Mouse (Mus musculus) urinary bladder, adult 2 months (tissue): Measurements from ENCODE around the gene Bmpr1a. TPM values are rescaled to one million over a fixed set of nuclear protein-coding genes. Genes with fewer than 3 reads are reported as not detected.

ENCODE experiments used
- DNase-seq: peaks from one replicate; pipeline ENCODE4 v3.0.0; 2022; ENCODE audit warnings: low spot score
- polyA plus RNA-seq: library from polyadenylated mRNA; depleted of rRNA; stranded (reverse); fragments of >200 nt; gene quantifications from 2 replicates; pipeline ENCODE4 v1.2.3, GENCODE M21; 2012

The Bmpr1a gene
- polyA plus RNA-seq, 1 experiment = 47.7 TPM

DNA sequence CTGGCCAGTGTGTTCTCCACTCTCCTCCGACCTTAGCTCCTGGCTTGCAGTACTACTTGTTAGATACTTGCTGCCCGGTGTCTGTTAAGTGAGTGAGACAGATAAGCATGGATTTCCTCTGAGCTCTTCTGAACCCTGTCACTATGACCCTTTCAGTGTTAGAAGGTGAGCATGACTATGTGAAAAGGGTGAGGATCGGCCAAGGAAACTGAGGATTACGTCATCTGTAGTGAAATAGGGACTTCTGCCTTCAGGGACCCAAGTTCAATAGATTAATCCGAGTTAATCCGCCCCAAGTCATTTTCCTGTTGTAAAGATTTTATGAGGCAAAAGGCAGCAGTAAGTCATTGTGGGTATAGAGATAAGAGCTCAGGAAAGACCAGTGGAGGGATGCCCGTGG is 2.2 kb upstream of the Bmpr1a start:
- DNase-seq = no peak

DNA sequence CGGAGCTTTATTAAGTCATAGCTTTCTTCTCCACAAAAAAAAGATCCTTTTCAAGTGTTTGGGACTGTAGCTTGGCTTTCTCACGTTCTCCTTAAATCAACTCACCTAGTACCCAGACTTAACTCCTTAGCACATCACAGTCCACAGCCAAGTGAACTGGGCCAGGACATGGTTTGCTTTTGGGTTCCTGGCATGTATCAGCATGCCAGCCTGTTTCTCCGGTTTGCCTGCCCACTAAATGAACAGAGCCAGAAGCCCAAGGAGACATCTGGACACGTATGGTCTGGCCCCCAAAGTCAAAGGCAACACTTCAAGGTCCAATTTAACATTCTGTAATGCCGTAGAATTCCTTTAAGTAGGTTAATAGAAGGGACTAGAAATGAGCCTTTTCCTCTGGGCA is 1.2 kb upstream of the Bmpr1a start:
- DNase-seq = no peak

DNA sequence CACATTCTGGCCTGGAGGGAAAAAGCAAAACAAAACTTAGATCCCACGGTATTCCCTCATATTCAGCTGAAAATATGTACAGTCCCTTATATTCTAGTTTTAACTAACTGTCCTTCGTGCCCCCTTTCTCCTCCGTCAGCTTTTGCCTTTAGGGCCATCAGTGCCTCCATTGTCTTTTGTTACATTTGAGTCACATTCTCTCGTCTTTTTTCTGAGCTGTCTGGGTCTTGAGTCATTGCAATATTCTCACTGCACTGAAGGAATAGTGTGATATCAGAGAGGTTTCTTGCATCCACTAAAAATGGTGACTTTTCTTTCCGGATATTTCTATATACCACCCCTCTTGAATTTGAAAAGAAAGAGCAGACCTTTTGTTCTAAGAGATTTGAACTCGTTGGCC is 618 bp upstream of the Bmpr1a start:
- DNase-seq = no peak

DNA sequence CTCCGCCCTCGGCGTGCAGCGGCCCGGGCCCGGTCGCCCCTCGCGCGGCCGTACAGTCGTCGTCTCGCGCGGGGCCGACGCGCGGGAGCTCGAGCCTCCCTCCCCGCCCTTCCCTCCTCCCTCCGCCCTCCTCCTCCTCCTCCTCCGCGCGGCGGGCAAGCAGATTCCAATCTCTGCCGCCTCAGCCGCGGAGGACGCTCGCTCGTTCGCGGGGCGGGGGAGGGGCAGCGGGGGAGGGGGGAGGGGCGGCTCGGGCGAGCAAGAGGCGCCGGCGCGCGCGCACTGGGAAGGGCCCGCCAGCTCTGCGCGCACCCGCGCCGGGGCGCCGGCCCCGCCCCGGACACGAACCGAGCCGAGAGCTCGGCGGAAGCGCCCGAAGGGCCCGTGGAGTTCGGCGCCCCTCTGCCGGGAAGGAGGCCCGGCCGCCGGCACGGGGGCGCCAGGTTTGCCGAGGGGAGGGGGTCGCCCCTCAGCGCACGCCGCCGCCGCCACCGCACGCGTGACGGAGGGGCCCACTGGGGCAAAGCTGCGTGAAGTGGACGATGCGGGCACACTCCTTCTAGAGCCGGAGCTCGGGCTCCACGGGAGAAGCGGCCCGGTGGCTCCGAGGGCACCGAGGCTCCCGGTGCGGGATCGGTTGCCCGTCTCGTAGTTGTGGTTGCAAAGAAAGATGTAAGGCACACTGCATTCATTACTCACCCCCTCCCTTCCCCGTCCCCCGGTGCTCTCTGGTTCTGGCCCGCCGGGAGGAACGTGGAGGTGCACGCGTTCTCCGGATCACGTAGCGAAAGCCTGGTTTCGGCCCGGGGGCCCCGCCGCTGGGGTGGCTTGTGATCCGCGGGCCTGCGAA is 441 bp downstream of the Bmpr1a start:
- DNase-seq = peak; percentile 90

DNA sequence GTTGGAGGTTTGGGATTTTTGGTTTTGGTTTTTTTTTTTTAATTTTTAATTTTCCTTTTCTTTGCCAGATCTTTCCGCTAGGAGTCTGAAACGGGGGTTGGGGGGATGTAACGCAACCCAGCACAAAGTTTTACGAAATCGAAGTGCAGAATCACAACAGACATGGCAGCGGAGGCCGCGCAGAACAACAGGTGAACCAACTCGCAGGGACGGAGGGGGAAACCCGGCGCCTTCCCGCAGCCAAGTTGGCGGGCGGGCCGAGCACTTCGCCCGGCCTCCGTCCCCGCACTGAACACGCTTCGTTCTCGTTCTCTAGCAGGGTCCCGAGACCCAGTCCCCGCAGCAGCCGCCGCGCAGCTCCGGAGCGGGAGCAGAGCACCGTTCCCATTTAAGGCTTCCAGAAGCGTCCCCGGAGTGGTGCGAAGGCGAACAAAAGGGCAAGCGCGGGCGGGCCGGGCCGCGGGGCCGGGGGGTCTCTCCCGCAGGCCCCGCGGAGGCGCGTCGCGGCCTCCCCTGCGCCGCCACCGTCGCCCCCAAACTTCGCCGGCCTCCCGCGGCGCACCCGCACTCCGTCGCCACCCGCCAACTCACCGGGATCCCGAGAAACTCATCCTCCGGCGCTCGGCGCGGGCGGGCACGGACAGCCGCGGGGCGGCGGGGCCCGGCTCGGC is 1.2 kb downstream of the Bmpr1a start:
- peak; percentile 59 for DNase-seq

DNA sequence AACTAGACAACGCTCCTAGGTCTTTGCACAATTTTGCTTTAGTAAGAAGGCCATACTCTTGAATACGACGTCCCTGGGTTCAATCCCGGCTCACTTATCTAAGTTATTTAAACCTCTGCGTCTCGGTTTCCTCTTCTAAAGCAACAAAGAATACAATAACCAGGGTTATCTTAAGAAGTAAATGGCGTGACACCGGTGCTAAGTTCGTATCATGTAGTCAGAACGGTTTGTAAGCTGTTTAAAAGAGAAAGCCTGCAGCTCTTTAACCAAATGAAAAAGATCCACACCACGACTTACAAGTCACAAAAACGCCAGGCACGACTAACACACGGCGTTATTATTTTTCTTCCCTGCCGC is 1.7 kb downstream of the Bmpr1a start:
- DNase-seq = no peak

DNA sequence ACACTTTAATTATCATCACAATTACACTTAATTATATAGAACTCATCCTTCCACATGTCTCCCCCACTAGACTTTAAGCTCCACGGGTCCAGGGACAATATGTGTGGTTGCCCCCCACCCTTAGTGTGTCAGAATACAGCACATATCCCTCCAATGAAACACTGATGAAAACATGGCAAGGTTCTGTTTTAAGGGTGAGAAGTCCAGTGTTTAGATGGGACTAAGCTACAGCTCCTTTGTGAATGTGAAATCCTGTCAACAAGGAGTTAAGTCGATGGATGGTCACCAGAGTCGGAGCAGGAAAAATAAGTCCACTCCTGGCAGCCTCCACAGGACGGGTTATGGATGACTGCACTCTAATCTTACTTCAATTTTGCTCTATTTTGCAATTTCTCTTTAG is 2.8 kb downstream of the Bmpr1a start:
- no peak for DNase-seq

DNA sequence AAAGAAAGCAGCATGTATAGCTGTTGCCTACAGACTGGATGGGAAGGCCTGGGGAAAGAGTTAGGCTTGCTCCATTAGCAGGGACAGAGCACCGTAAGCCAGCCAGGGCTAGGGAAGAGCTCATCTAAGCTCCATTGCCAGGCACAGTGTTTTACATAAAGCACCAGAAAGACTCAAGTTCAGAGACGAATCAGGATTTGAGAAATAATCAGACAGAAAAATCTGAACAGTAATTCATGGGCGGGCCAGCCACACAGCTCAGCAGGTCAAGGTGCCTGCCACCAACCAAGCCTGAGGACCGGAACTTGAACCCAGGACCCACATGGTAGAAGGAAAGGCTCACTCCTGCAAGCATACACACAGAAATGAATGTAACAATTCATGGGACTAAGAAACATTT is 3.5 kb downstream of the Bmpr1a start:
- DNase-seq = no peak

DNA sequence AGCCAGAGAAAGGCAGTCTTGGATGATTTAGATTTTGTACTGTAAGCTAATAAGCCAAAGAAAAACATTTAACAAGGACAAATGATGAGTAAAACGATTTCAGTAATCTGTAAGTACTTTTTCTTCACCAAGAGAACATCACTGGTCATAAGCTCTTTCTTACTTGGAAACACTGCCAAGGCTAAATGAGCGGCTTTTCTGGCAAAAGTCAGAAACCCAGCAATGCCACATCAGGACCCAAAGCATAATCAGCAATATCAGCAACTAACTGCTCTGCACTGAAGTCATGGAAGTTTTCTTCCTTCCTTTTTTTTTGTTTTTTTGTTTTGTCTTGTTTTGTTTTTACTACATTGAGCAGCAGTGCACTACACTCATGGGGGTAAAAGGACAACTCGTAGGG is 5.8 kb downstream of the Bmpr1a start:
- DNase-seq = no peak

DNA sequence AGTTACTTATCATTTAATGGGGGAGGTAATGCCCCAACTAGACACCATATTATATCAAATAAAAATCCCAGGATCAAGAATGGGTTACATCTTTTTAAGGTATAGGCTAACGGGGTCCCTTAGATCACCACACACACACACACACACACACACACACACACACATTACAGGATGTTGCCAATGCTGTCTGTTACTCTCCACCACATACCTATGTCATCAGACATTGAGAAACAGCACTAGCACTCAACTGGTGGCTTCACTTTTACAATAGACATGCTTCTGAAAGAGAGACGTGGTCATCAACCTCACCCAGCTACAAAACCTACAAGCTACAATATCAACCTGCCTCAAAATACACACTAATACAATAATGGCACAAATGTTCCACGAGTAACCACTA is 9.5 kb downstream of the Bmpr1a start:
- DNase-seq = no peak

DNA sequence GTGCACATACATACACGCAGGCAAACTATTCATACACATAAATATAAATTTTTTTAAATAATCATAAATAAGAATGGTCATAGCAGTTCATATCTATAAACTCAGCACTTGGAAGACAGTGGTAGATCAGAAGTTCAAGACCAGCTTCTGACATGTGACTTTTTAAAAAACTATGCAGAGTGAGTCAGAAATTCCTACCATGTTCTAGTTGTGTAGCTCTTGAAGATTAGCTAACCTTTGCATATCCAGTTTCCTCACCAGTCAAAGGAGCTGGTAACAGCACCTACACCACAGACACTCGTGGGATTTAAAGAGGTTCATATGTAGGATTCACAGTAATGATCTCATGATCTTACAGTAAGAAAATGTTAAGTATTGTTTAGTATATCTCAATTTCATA is 10.5 kb downstream of the Bmpr1a start:
- no peak for DNase-seq

DNA sequence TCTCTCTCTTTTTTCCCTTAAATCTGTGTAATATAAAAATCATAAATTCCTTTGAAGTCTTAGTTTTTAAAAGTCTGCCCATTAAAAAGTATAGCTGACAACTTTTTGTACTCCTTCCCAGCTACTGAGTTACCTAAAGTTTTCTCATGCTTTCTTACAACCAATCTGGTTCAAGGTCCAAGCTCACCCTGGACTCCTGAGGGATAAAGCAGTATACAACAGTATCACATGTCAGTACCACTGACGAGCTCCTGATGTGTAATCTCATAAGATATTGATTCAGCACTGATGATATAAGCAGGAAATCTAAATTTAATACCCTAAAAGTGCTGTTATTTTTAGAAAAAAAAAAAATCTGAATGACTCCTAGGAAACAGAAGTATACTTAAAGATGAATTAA is 12.2 kb downstream of the Bmpr1a start:
- no peak for DNase-seq

DNA sequence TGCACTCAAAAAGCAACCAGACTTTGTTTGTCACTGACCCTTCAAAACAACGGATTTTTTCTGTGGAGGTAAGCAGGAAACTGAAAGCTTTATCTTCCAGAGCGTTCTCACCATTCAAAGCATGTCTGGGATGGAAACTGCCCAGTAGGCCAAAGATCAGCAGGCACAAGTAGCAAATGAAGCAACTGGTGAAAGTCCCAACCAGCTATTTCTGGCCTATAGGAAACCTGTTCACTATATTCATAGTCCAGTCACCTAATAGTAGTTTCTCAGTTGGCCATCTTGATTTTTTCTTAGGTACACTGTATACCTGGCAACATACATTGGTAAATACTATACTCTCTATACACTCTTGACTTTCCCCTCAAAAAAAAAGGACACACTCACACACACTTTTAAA is 13.2 kb downstream of the Bmpr1a start:
- DNase-seq = no peak

DNA sequence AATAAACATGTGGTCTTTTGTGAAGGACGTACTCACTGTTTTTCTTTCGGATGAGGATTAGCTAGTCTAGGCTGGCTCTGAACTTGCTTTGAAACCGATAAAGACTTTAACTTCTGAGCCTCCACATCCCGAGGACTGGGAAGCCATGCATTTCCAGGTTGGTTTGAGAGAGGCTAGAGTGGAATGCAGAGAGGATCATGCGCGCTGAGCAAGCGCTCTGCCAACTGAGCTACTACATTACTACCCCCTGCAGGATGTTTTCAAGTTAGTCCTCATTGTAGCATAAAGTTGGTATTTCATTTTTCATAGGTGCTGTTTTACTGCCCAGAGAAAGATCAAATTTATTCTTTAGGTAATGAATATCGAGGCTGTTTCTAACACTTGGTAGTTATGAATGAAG is 17.0 kb downstream of the Bmpr1a start:
- DNase-seq = no peak

DNA sequence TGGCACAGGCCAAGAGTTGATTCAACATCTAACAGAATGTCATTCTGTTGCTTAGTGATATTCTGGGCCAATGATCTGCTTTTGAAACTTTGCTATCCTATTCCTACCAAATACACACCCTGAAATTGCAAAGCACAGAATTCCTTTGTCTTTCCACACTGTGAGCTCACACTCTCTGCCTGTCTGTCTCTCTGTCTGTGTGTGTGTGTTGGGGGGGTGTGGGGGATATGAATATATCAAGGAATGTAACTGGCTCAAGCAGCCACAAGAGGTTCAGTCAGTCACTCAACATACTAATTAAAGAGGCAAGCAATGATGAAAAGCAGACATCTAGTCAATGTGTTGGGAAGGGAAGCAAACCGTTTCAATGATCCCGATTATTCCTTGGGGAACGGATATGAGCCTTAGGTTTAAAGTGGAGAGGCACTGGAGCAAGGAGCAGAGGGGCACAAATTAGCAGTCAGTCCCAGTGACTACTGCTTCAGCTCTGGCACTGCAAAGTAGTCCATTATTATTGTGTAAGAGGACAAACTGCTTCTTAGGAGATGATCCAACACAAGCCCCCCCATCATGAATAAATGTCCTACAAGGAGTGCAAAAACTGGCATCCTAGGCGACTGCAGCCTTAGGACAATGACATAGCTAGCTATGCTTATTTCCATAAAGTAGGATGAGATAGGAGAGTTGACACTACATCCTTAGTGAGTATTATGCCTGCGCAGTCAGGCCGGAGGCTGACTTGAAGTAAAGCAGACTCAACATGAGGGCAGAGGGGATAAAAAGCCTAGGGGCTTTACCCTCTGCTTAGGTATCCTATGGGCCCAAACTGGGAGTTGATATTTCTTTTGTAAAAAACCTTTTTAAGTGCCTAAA is 19.4 kb downstream of the Bmpr1a start:
- DNase-seq = no peak

DNA sequence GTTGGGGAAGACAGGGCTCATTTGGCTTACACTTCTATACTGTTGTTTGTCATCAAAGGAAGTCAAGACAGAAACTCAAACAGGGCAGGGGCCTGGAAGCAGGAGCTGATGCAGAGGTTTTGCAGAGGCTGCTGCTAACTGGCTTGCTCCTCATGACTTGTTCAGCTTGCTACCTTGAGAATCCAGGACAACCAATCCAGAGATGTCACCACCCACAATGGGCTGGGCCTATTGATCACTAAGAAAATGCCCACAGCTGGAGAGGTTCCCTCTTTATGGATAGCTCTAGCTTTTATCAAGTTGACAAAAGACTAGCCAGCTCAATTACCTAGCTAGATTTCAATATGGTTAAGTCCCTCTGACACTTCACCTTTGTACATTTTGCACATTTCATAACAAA is 31.6 kb downstream of the Bmpr1a start:
- no peak for DNase-seq

DNA sequence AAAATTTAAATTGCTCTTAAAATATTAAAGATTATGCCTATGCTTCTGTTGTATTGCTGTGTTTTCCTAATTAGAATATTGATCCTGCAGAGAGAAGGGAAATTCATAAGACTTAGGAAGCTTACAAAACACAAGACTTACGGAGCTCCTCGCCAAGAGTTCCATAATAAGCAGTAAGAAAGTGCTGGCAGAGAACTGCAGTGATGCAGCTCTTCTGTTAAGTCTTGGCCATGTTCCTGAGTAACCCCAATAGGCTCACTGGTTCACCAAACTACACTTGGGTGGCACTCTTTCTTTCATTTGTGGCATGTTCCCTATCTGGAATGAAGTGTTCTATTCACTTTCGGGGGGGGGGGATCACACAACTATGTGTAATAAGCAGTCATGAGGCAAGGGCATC is 36.9 kb downstream of the Bmpr1a start:
- DNase-seq = no peak

DNA sequence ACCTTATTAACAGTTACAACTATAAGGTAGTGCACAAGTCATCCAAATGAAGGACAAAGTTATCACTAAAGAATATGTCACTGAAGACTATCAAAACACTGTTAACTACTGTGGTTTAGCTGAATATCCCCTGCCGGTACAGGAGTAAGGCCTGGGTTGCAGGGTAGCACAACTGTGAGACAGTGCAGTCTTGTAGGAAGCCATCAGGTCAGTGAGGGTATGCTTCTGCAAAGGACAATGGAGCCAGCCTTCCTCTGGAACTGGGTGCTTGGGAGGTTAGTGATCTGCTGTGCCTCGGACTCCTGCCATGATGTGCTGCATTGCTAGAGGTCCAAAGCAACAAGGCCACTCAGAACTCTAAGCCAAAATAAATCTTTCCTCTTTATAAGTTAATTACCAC is 43.8 kb downstream of the Bmpr1a start:
- no peak for DNase-seq

DNA sequence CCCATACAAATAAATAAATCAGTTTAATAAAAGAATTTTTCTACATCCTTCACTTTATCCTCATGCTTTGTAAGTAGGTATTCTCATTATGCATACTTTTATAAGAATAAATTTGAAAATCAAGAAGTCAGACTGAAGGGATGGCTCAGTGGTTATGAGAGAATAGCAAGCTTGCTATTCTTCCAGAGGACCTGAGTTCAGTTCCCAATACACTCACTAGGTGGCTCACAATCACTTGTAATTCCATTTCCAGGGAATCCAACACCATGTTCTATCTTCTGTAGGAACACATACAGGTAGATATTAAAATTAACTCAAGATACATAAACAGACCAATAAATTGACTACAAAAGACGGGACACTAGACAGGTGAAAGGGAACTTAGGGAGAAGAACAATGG is 44.3 kb downstream of the Bmpr1a start:
- DNase-seq = no peak

DNA sequence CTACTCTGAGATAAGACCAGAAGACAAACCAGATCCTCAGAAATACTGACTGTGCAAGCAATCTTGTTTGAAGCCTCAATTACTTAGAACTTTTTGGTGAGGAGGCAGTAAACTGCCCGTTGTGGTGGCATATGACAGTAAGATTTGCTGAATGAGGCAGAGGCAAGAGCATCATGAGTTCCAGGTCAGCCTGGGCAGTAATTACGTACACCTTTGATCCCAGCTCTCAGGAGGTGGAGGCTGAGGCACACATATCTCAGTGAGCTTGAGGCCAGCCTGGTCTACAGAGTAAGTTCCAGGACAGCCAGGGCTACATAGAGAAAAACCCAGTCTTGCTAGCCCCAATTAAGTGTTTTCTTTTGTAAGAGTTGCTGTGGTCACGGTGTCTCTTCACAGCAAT is 48.9 kb downstream of the Bmpr1a start:
- DNase-seq = no peak

DNA sequence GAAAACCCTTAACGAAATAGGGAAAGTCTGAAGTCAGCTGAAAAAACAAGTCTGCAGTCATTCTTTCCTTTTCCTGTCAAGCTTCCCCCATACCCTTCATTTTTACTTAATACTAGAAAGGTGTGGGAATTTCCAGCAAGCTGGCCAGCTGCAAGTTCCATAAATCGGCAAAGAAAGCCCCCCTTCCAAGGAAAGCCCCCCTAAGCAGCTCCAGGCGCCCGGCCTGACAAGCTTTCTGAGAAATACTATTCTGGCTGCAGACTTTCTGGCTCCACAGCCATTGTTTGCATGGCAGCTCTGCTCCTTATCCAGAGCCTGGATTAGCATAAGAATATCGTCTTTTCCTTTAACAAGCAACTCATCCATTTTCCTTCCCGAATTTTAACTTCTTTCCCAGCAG is 49.5 kb downstream of the Bmpr1a start:
- DNase-seq = no peak

DNA sequence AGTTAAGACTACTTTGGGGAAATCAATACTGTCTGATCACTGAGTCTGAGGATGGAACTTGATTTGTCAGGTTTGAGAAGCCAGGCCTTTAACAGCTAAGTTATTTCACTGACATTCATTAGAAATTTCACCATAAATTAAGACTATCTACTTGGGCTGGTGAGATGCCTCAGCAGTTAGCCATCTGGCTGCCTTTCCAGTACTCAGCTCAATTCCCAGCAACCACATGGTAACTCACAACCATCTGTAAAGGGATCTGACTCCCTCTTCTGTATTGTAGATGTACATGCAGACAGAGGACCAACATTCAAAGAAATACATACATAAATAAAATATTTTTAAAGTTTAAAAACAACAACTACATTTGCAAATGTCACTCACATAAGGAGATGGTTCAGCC is 51.3 kb downstream of the Bmpr1a start:
- DNase-seq = no peak

DNA sequence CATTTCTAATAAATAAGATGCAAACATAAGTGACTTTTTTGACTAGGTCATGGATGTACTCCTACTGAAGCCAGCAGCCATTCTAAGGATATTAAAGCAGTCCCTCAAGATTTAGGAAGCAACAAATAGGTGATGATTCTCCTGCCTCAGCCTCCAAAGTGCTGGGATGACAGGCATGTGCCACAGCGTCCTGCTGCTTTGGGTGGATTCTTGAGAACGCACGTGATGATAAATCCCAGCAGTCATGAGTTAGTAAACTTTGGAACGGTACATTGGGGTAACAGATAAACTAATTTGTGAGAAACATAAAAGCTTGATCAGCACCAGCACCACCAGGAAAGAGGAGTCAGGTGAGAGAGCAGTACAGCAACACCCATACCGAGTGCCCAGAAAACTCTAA is 52.7 kb downstream of the Bmpr1a start:
- DNase-seq = no peak
